Mouse (Mus musculus): ENCODE measurements around the gene Mllt3. TPM values are rescaled to one million over a fixed set of nuclear protein-coding genes. Genes with fewer than 3 reads are reported as not detected.

Gene Mllt3
- polyA plus RNA-seq, 1 experiment from 2014 or later, result 74.9 TPM

GRCm38 (mm10) chr4:87837471-87838361 lies 195.4 kb downstream of the Mllt3 start:
- WGBS, result 97% methylated on average over 2 of the region's 2 CpGs
- Histone ChIP-seq H3K4me2 (ENCODE audit: low read length) (no peak overlapping the region), H3K27me3 (ENCODE audit: control insufficient read depth, insufficient read depth, low read depth, low read length) (no peaks in the 10 kb centered on the region), H3K36me3 (ENCODE audit: control insufficient read depth, insufficient read depth, low read length) (no peaks in the 10 kb centered on the region), H3K4me1 (ENCODE audit: control insufficient read depth, insufficient read depth, low read length) (peaks cover 3% of the 10 kb centered on the region; the same call in 1 of the 2 replicates), H3K9me3 (replicated peaks; ENCODE audit: control insufficient read depth, low read length, poor library complexity, severe bottlenecking) (no peaks in the 10 kb centered on the region), H3K4me3 (ENCODE audit: low read depth, low read length) (no peak overlapping the region), H3K9ac (ENCODE audit: low read depth, low read length) (no peak overlapping the region), H3K27ac (ENCODE audit: low read length) (no peak overlapping the region)
- ATAC-seq, result no peak

- no peak for ATAC-seq
- WGBS, result 87% methylated on average over 5 of the region's 5 CpGs
Measured at GRCm38 (mm10) chr4:87836257-87836656, 196.9 kb downstream of the Mllt3 start.

GRCm38 (mm10) chr4:87835191-87835590 lies 198.0 kb downstream of the Mllt3 start:
- Histone ChIP-seq H3K9me3 (replicated peaks; ENCODE audit: control insufficient read depth, low read length, poor library complexity, severe bottlenecking) (no peaks in the 10 kb centered on the region), H3K4me2 (ENCODE audit: low read length) (no peak overlapping the region), H3K27ac (ENCODE audit: low read length) (no peak overlapping the region), H3K36me3 (ENCODE audit: control insufficient read depth, insufficient read depth, low read length) (no peaks in the 10 kb centered on the region), H3K4me1 (ENCODE audit: control insufficient read depth, insufficient read depth, low read length) (peaks cover 3% of the 10 kb centered on the region; the same call in 1 of the 2 replicates), H3K9ac (ENCODE audit: low read depth, low read length) (no peak overlapping the region), H3K27me3 (ENCODE audit: control insufficient read depth, insufficient read depth, low read depth, low read length) (no peaks in the 10 kb centered on the region), H3K4me3 (ENCODE audit: low read depth, low read length) (no peak overlapping the region)
- WGBS, result 63% methylated on average over 6 of the region's 6 CpGs
- no peak for ATAC-seq

More at GRCm38 (mm10) chr4:87836257-87836656, 196.9 kb downstream of the Mllt3 start:
- Histone ChIP-seq H3K4me2 (ENCODE audit: low read length) (no peak overlapping the region), H3K9me3 (replicated peaks; ENCODE audit: control insufficient read depth, low read length, poor library complexity, severe bottlenecking) (no peaks in the 10 kb centered on the region), H3K4me3 (ENCODE audit: low read depth, low read length) (no peak overlapping the region), H3K27ac (ENCODE audit: low read length) (no peak overlapping the region), H3K9ac (ENCODE audit: low read depth, low read length) (no peak overlapping the region), H3K27me3 (ENCODE audit: control insufficient read depth, insufficient read depth, low read depth, low read length) (no peaks in the 10 kb centered on the region), H3K4me1 (ENCODE audit: control insufficient read depth, insufficient read depth, low read length) (peaks cover 3% of the 10 kb centered on the region; the same call in 1 of the 2 replicates), H3K36me3 (ENCODE audit: control insufficient read depth, insufficient read depth, low read length) (no peaks in the 10 kb centered on the region)

GRCm38 (mm10) chr4:87834310-87834709 lies 198.9 kb downstream of the Mllt3 start:
- Histone ChIP-seq H3K27me3 (ENCODE audit: control insufficient read depth, insufficient read depth, low read depth, low read length) (no peaks in the 10 kb centered on the region), H3K4me1 (ENCODE audit: control insufficient read depth, insufficient read depth, low read length) (peaks cover 3% of the 10 kb centered on the region; the same call in 1 of the 2 replicates), H3K4me2 (ENCODE audit: low read length) (no peak overlapping the region), H3K27ac (ENCODE audit: low read length) (no peak overlapping the region), H3K9me3 (replicated peaks; ENCODE audit: control insufficient read depth, low read length, poor library complexity, severe bottlenecking) (no peaks in the 10 kb centered on the region), H3K9ac (ENCODE audit: low read depth, low read length) (no peak overlapping the region), H3K36me3 (ENCODE audit: control insufficient read depth, insufficient read depth, low read length) (no peaks in the 10 kb centered on the region), H3K4me3 (ENCODE audit: low read depth, low read length) (no peak overlapping the region)
- WGBS, result 17% methylated on average over 2 of the region's 2 CpGs
- peak; percentile 61; the same call in 1 of the 2 replicates for ATAC-seq

GRCm38 (mm10) chr4:87830794-87831306 lies 202.3 kb downstream of the Mllt3 start:
- Histone ChIP-seq H3K4me2 (ENCODE audit: low read length) (no peak overlapping the region), H3K36me3 (ENCODE audit: control insufficient read depth, insufficient read depth, low read length) (no peaks in the 10 kb centered on the region), H3K27ac (ENCODE audit: low read length) (no peak overlapping the region), H3K27me3 (ENCODE audit: control insufficient read depth, insufficient read depth, low read depth, low read length) (no peaks in the 10 kb centered on the region), H3K9me3 (replicated peaks; ENCODE audit: control insufficient read depth, low read length, poor library complexity, severe bottlenecking) (no peaks in the 10 kb centered on the region), H3K9ac (ENCODE audit: low read depth, low read length) (no peak overlapping the region), H3K4me1 (ENCODE audit: control insufficient read depth, insufficient read depth, low read length) (peaks cover 3% of the 10 kb centered on the region; the same call in 1 of the 2 replicates), H3K4me3 (ENCODE audit: low read depth, low read length) (no peak overlapping the region)
- no peak for ATAC-seq
- WGBS, result 94% methylated on average over 6 of the region's 6 CpGs

- no peaks in the 10 kb centered on the region for H3K36me3 ChIP-seq (ENCODE audit: control insufficient read depth, insufficient read depth, low read length)
- H3K27me3 ChIP-seq (ENCODE audit: control insufficient read depth, insufficient read depth, low read depth, low read length), result no peaks in the 10 kb centered on the region
- no peaks in the 10 kb centered on the region for H3K9me3 ChIP-seq (replicated peaks; ENCODE audit: control insufficient read depth, low read length, poor library complexity, severe bottlenecking)
- 87% methylated on average over 5 of the region's 5 CpGs for WGBS
- no peak overlapping the region for H3K27ac ChIP-seq (ENCODE audit: low read length)
- H3K4me1 ChIP-seq (ENCODE audit: control insufficient read depth, insufficient read depth, low read length), result peaks cover 1% of the 10 kb centered on the region; the same call in 1 of the 2 replicates
- H3K9ac ChIP-seq (ENCODE audit: low read depth, low read length), result no peak overlapping the region
- no peak overlapping the region for H3K4me3 ChIP-seq (ENCODE audit: low read depth, low read length)
- no peak overlapping the region for H3K4me2 ChIP-seq (ENCODE audit: low read length)
- no peak for ATAC-seq
Measured at GRCm38 (mm10) chr4:87829426-87830063, 203.6 kb downstream of the Mllt3 start.

GRCm38 (mm10) chr4:87826336-87826735 lies 206.8 kb downstream of the Mllt3 start:
- Histone ChIP-seq H3K9ac (ENCODE audit: low read depth, low read length) (no peak overlapping the region), H3K27ac (ENCODE audit: low read length) (no peak overlapping the region), H3K4me1 (ENCODE audit: control insufficient read depth, insufficient read depth, low read length) (0 out of 2 replicates have a peak, but pooled peaks cover 2% of the 10 kb centered on the region), H3K4me2 (ENCODE audit: low read length) (no peak overlapping the region), H3K36me3 (ENCODE audit: control insufficient read depth, insufficient read depth, low read length) (no peaks in the 10 kb centered on the region), H3K9me3 (replicated peaks; ENCODE audit: control insufficient read depth, low read length, poor library complexity, severe bottlenecking) (no peaks in the 10 kb centered on the region), H3K4me3 (ENCODE audit: low read depth, low read length) (no peak overlapping the region), H3K27me3 (ENCODE audit: control insufficient read depth, insufficient read depth, low read depth, low read length) (no peaks in the 10 kb centered on the region)
- ATAC-seq, result no peak
- 82% methylated on average over 5 of the region's 5 CpGs for WGBS

- Histone ChIP-seq H3K9me3 (replicated peaks; ENCODE audit: control insufficient read depth, low read length, poor library complexity, severe bottlenecking) (no peaks in the 10 kb centered on the region), H3K4me2 (ENCODE audit: low read length) (no peak overlapping the region), H3K9ac (ENCODE audit: low read depth, low read length) (no peak overlapping the region), H3K27me3 (ENCODE audit: control insufficient read depth, insufficient read depth, low read depth, low read length) (no peaks in the 10 kb centered on the region), H3K27ac (ENCODE audit: low read length) (no peak overlapping the region), H3K36me3 (ENCODE audit: control insufficient read depth, insufficient read depth, low read length) (no peaks in the 10 kb centered on the region), H3K4me1 (ENCODE audit: control insufficient read depth, insufficient read depth, low read length) (peaks cover 11% of the 10 kb centered on the region), H3K4me3 (ENCODE audit: low read depth, low read length) (no peak overlapping the region)
- no peak for ATAC-seq
- 82% methylated on average over 3 of the region's 3 CpGs for WGBS
Measured at GRCm38 (mm10) chr4:87823623-87824022, 209.5 kb downstream of the Mllt3 start.

GRCm38 (mm10) chr4:87823191-87823590 lies 210.0 kb downstream of the Mllt3 start:
- Histone ChIP-seq H3K4me3 (ENCODE audit: low read depth, low read length) (no peak overlapping the region), H3K9ac (ENCODE audit: low read depth, low read length) (no peak overlapping the region), H3K27ac (ENCODE audit: low read length) (no peak overlapping the region), H3K4me2 (ENCODE audit: low read length) (no peak overlapping the region), H3K9me3 (replicated peaks; ENCODE audit: control insufficient read depth, low read length, poor library complexity, severe bottlenecking) (no peaks in the 10 kb centered on the region), H3K4me1 (ENCODE audit: control insufficient read depth, insufficient read depth, low read length) (peaks cover 15% of the 10 kb centered on the region), H3K36me3 (ENCODE audit: control insufficient read depth, insufficient read depth, low read length) (no peaks in the 10 kb centered on the region), H3K27me3 (ENCODE audit: control insufficient read depth, insufficient read depth, low read depth, low read length) (no peaks in the 10 kb centered on the region)
- no peak for ATAC-seq
- 87% methylated on average over 6 of the region's 6 CpGs for WGBS

Measured in midbrain, embryonic 16.5 days (tissue).